Mouse (Mus musculus) heart, adult 2 months (tissue): ENCODE measurements around the gene 4930568D16Rik. TPM values are rescaled to one million over a fixed set of nuclear protein-coding genes. Genes with fewer than 3 reads are reported as not detected.

Experiments used
- DNase-seq, 2 experiments: peaks; one replicate each; pipeline ENCODE4 v3.0.0; 2021
- H3K27ac ChIP-seq: fragments of 200-600 bp; 2 replicates; pipeline ENCODE4 v1.8.1; 2022
- H3K27me3 ChIP-seq: fragments of 200-500 bp; 2 replicates; pipeline ENCODE4 v1.6.1; 2012; ENCODE audit warnings: mild to moderate bottlenecking, low read length, inconsistent platforms, mixed read lengths; ENCODE audit not compliant: control insufficient read depth, insufficient read depth
- H3K36me3 ChIP-seq: fragments of 200-500 bp; 2 replicates; pipeline ENCODE4 v1.6.1; 2012; ENCODE audit warnings: low read length, inconsistent platforms; ENCODE audit not compliant: control insufficient read depth, insufficient read depth
- H3K4me1 ChIP-seq: fragments of 200-500 bp; 2 replicates; pipeline ENCODE4 v1.6.1; 2011; ENCODE audit warnings: low read length; ENCODE audit not compliant: control insufficient read depth, insufficient read depth
- H3K4me3 ChIP-seq: fragments of 200-600 bp; 2 replicates; pipeline ENCODE4 v1.8.1; 2022
- H3K79me2 ChIP-seq: fragments of 200-500 bp; replicated peaks from 2 replicates; pipeline ENCODE4 v1.6.1; 2012; ENCODE audit warnings: mild to moderate bottlenecking, inconsistent platforms, low read length, moderate library complexity, mixed read lengths; ENCODE audit not compliant: control insufficient read depth, insufficient read depth
- H3K9ac ChIP-seq: fragments of 200-500 bp; 2 replicates; pipeline ENCODE4 v1.6.1; 2012; ENCODE audit warnings: low read depth, mild to moderate bottlenecking, control low read depth, inconsistent platforms, low read length, mixed read lengths
- CTCF ChIP-seq: fragments of 200-600 bp; IDR thresholded peaks from 2 replicates; pipeline ENCODE4 v1.8.1; 2022; ENCODE audit warnings: antibody characterized with exemption, mild to moderate bottlenecking, moderate library complexity
- EP300 ChIP-seq: fragments of 200-500 bp; IDR thresholded peaks from 2 replicates; pipeline ENCODE4 v1.6.1; 2011; ENCODE audit warnings: low read depth, low read length, control low read depth; ENCODE audit not compliant: insufficient read depth
- POLR2A ChIP-seq: fragments of 200-500 bp; IDR thresholded peaks from 2 replicates; pipeline ENCODE4 v1.6.1; 2011; ENCODE audit warnings: mild to moderate bottlenecking, low read depth, low read length, control low read depth; ENCODE audit not compliant: insufficient read depth
- WGBS: fragments of 180-500 bp; shearing (Covaris S2); methylation state at CpG from one replicate; pipeline ENCODE4 v1.1.7; 2018; 5-methylcytosine and 5-hydroxymethylcytosine counted together
- intact Hi-C: fragments of 180-260 bp; cut with DNase I; formaldehyde crosslinking; loops from one replicate; pipeline ENCODE4 v1.15.1; 2025
- polyA plus RNA-seq: library from polyadenylated mRNA; depleted of rRNA; stranded (reverse); fragments of >200 nt; gene quantifications from 2 replicates; pipeline ENCODE4 v1.2.3, GENCODE M21; 2012
- total RNA-seq, 2 experiments: library from RNA; stranded (reverse); gene quantifications; 2 replicates each; pipeline ENCODE4 v1.2.3; 2021

Gene 4930568D16Rik
- total and polyA plus RNA-seq, 3 experiments = not detected

DNA sequence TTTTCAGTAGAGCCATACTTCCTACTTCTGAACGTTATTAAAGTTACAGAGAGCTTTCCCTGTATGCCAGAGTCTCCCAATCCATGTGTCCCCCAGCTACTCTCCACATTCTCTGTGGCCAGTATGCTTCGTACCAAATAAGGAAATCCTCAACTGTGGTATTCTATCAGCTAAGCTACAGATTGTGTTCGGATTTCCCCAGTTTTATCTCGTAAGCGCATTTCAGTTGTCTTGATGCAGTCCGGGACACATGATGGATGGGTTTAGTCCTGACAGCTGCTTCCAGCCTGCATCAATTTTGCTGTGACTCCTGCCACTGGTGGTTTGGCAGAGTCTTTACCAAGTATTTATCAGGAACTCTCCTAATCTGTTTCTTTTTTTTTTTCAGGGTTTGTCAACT, 10.1 kb upstream of the 4930568D16Rik start:
- no peak for DNase-seq
- Histone ChIP-seq H3K4me1 (no peaks in the 10 kb centered on the region), H3K9ac (no peak overlapping the region), H3K79me2 (no peaks in the 10 kb centered on the region), H3K27ac (no peak overlapping the region), H3K36me3 (no peaks in the 10 kb centered on the region), H3K27me3 (no peaks in the 10 kb centered on the region), H3K4me3 (no peak overlapping the region)
- 35% methylated on average over 6 of the region's 6 CpGs for WGBS
- TF ChIP-seq EP300 = no peak
- TF ChIP-seq POLR2A = no peak
- no peak for TF ChIP-seq CTCF
- intact Hi-C loops = no loop called here

- Histone ChIP-seq H3K36me3 (no peaks in the 10 kb centered on the region), H3K9ac (no peak overlapping the region), H3K27me3 (no peaks in the 10 kb centered on the region), H3K4me3 (no peak overlapping the region), H3K27ac (no peak overlapping the region), H3K4me1 (no peaks in the 10 kb centered on the region), H3K79me2 (no peaks in the 10 kb centered on the region)
- WGBS = 32% methylated on average over 3 of the region's 3 CpGs
- no peak for DNase-seq
- intact Hi-C loops = no loop called here
- TF ChIP-seq POLR2A = no peak
- TF ChIP-seq CTCF = peak; percentile 72
- no peak for TF ChIP-seq EP300
These were observed 5.5 kb upstream of the 4930568D16Rik start for GRCm38 (mm10) chr2:35373003-35373402.

- no peaks in the 10 kb centered on the region for H3K4me1 ChIP-seq
- no peak overlapping the region for H3K9ac ChIP-seq
- TF ChIP-seq POLR2A (no peak), CTCF (no peak), EP300 (no peak)
- H3K27ac ChIP-seq = no peak overlapping the region
- no peaks in the 10 kb centered on the region for H3K27me3 ChIP-seq
- intact Hi-C loops = no loop called here
- no peak for DNase-seq
- H3K4me3 ChIP-seq = no peak overlapping the region
- no peaks in the 10 kb centered on the region for H3K79me2 ChIP-seq
- H3K36me3 ChIP-seq = no peaks in the 10 kb centered on the region
These were observed 3.2 kb upstream of the 4930568D16Rik start for GRCm38 (mm10) chr2:35370686-35371085.

GRCm38 (mm10) chr2:35349184-35349583, 18.3 kb downstream of the 4930568D16Rik start:
- intact Hi-C loops = loop anchor here (1.0 to 2.0 kb wide), 2 partner anchors 32 to 51 kb away; no protein-coding TSS in a partner anchor
- H3K27ac ChIP-seq = no peak overlapping the region
- no peaks in the 10 kb centered on the region for H3K79me2 ChIP-seq
- TF ChIP-seq CTCF (peak; percentile 80), POLR2A (no peak), EP300 (no peak)
- H3K9ac ChIP-seq = no peak overlapping the region
- no peaks in the 10 kb centered on the region for H3K27me3 ChIP-seq
- no peak for DNase-seq
- no peaks in the 10 kb centered on the region for H3K36me3 ChIP-seq
- H3K4me3 ChIP-seq = no peak overlapping the region
- 33% methylated on average over 5 of the region's 5 CpGs for WGBS
- H3K4me1 ChIP-seq = no peaks in the 10 kb centered on the region

- DNase-seq = no peak
These were observed 21.5 kb downstream of the 4930568D16Rik start for GRCm38 (mm10) chr2:35345984-35346383.

GRCm38 (mm10) chr2:35342605-35343004, 24.9 kb downstream of the 4930568D16Rik start:
- Histone ChIP-seq H3K9ac (no peak overlapping the region), H3K27me3 (no peaks in the 10 kb centered on the region), H3K4me1 (peaks cover 5% of the 10 kb centered on the region), H3K27ac (no peak overlapping the region), H3K79me2 (no peaks in the 10 kb centered on the region), H3K36me3 (peaks cover 4% of the 10 kb centered on the region; the same call in 1 of the 2 replicates), H3K4me3 (no peak overlapping the region)
- 39% methylated on average over 3 of the region's 3 CpGs for WGBS
- DNase-seq = no peak
- intact Hi-C loops = no loop called here
- TF ChIP-seq POLR2A = no peak
- TF ChIP-seq EP300 = no peak

More at GRCm38 (mm10) chr2:35345984-35346383, 21.5 kb downstream of the 4930568D16Rik start:
- no peaks in the 10 kb centered on the region for H3K27me3 ChIP-seq
- no peak overlapping the region for H3K9ac ChIP-seq
- WGBS = 54% methylated on average over 2 of the region's 2 CpGs
- no peaks in the 10 kb centered on the region for H3K79me2 ChIP-seq
- H3K36me3 ChIP-seq = no peaks in the 10 kb centered on the region
- intact Hi-C loops = no loop called here
- H3K27ac ChIP-seq = no peak overlapping the region
- TF ChIP-seq POLR2A (no peak), CTCF (no peak), EP300 (no peak)
- H3K4me3 ChIP-seq = no peak overlapping the region
- H3K4me1 ChIP-seq = no peaks in the 10 kb centered on the region
